Mouse (Mus musculus) forebrain, embryonic 11.5 days (tissue): Measurements from ENCODE around the gene Orm2. TPM values are rescaled to one million over a fixed set of nuclear protein-coding genes. Genes with fewer than 3 reads are reported as not detected.
A peak's percentile ranks its signal among the peaks of the same experiment; 100 is the strongest.

Experiments used
- ATAC-seq: fragments of 200-750 bp; cut with Nextera tagmentation; replicated peaks from 2 replicates; pipeline ENCODE4 v1.8.0; 2017; ENCODE audit warnings: moderate TSS enrichment; ENCODE audit not compliant: low FRiP score
- DNase-seq: peaks from one replicate; pipeline ENCODE4 v3.0.0-alpha.2; 2017; ENCODE audit warnings: low spot score
- H3K27ac ChIP-seq: fragments of 300-500 bp; sonication (generic); 2 replicates; pipeline ENCODE4 v1.5.1; 2014; ENCODE audit warnings: low read depth, low read length
- H3K27me3 ChIP-seq: fragments of 300-500 bp; sonication (generic); 2 replicates; pipeline ENCODE4 v1.6.1; 2014; ENCODE audit warnings: mild to moderate bottlenecking, low read length, mixed read lengths; ENCODE audit not compliant: control insufficient read depth, insufficient read depth
- H3K36me3 ChIP-seq: fragments of 300-500 bp; sonication (generic); 2 replicates; pipeline ENCODE4 v1.6.1; 2014; ENCODE audit warnings: mild to moderate bottlenecking, low read length, moderate library complexity, mixed read lengths; ENCODE audit not compliant: control insufficient read depth, insufficient read depth
- H3K4me1 ChIP-seq: fragments of 300-500 bp; sonication (generic); replicated peaks from 2 replicates; pipeline ENCODE4 v1.6.1; 2014; ENCODE audit warnings: low read length, mixed read lengths; ENCODE audit not compliant: control insufficient read depth, insufficient read depth
- H3K4me2 ChIP-seq: fragments of 300-500 bp; sonication (generic); 2 replicates; pipeline ENCODE4 v1.6.1; 2014; ENCODE audit warnings: low read depth, mild to moderate bottlenecking, low read length, moderate library complexity, mixed read lengths; ENCODE audit not compliant: severe bottlenecking
- H3K4me3 ChIP-seq: fragments of 300-500 bp; sonication (generic); 2 replicates; pipeline ENCODE4 v1.5.1; 2014; ENCODE audit warnings: low read depth, low read length
- H3K9ac ChIP-seq: fragments of 300-500 bp; sonication (generic); 2 replicates; pipeline ENCODE4 v1.6.1; 2014; ENCODE audit warnings: low read length
- H3K9me3 ChIP-seq: fragments of 300-500 bp; sonication (generic); 2 replicates; pipeline ENCODE4 v1.6.1; 2016; ENCODE audit warnings: low read length, mixed read lengths; ENCODE audit not compliant: control insufficient read depth
- WGBS: fragments of 180-500 bp; shearing (Covaris S2); extraction: QIAGEN DNeasy Blood & Tissue Kit; methylation state at CpG from one replicate; pipeline ENCODE4 v1.1.7; 2014; 5-methylcytosine and 5-hydroxymethylcytosine counted together
- polyA plus RNA-seq: library from polyadenylated mRNA; unstranded; fragments of >200 nt; fragmentation: Nextera tagmentation; extraction: Ambion mirVana; gene quantifications from 2 replicates; pipeline ENCODE4 v1.2.1, GENCODE M21; 2014

The Orm2 gene
- polyA plus RNA-seq, 1 experiment from 2014 or later = not detected

DNA sequence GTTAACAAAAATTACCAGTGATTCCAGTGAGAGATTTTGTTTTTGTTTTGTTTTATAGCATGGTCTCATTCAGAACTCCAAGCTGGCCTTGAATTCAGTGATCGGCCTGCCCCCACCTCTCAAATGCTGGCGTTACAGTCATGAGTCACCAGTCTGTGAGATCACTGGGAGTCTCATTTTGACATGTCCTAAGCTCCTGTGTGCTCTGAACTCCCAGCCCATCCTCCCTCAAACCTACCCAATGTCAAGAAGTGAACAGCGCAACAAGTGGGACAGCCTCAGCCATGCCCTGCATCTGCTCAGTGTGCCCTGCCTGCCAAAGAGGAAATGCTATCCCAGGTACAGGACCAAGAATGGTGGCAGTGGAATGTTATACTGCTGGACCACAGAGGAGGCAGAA, 23.0 kb downstream of the Orm2 start:
- Histone ChIP-seq H3K27ac (no peak overlapping the region), H3K27me3 (no peaks in the 10 kb centered on the region), H3K4me3 (no peak overlapping the region), H3K9me3 (no peaks in the 10 kb centered on the region), H3K9ac (no peak overlapping the region), H3K4me1 (peaks cover 16% of the 10 kb centered on the region), H3K36me3 (no peaks in the 10 kb centered on the region; the same call in 1 of the 2 replicates), H3K4me2 (no peak overlapping the region)
- ATAC-seq (no peak), DNase-seq (no peak)
- WGBS = 91% methylated on average over 3 of the region's 3 CpGs

- WGBS = 80% methylated on average over 11 of the region's 11 CpGs
- no peak for ATAC-seq
- Histone ChIP-seq H3K4me2 (no peak overlapping the region), H3K27me3 (no peaks in the 10 kb centered on the region), H3K27ac (no peak overlapping the region), H3K9ac (no peak overlapping the region), H3K4me3 (no peak overlapping the region), H3K36me3 (no peaks in the 10 kb centered on the region; the same call in 1 of the 2 replicates), H3K4me1 (peaks cover 18% of the 10 kb centered on the region), H3K9me3 (no peaks in the 10 kb centered on the region)
- no peak for DNase-seq
Observed at GRCm38 (mm10) chr4:63385784-63386183, 23.5 kb downstream of the Orm2 start.

- ATAC-seq (no peak; the same call in 1 of the 2 replicates), DNase-seq (no peak)
- Histone ChIP-seq H3K9ac (no peak overlapping the region), H3K36me3 (no peaks in the 10 kb centered on the region; the same call in 1 of the 2 replicates), H3K4me2 (no peak overlapping the region), H3K27me3 (no peaks in the 10 kb centered on the region), H3K27ac (peak overlapping the region; percentile 60; the same call in 1 of the 2 replicates), H3K4me3 (no peak overlapping the region), H3K9me3 (no peaks in the 10 kb centered on the region), H3K4me1 (peaks cover 18% of the 10 kb centered on the region)
- WGBS = 82% methylated on average over 6 of the region's 6 CpGs
Observed at GRCm38 (mm10) chr4:63388029-63388428, 25.8 kb downstream of the Orm2 start.

GRCm38 (mm10) chr4:63389121-63389886, 27.1 kb downstream of the Orm2 start:
- Histone ChIP-seq H3K9me3 (no peaks in the 10 kb centered on the region), H3K4me1 (peaks cover 18% of the 10 kb centered on the region), H3K36me3 (no peaks in the 10 kb centered on the region; the same call in 1 of the 2 replicates), H3K27ac (peak overlapping the region; percentile 60), H3K4me2 (no peak overlapping the region), H3K27me3 (no peaks in the 10 kb centered on the region), H3K4me3 (no peak overlapping the region), H3K9ac (peak overlapping the region; percentile 14)
- WGBS = 10% methylated on average over 8 of the region's 8 CpGs
- ATAC-seq = peak; percentile 76
- peak; percentile 67 for DNase-seq

- Histone ChIP-seq H3K27me3 (no peaks in the 10 kb centered on the region), H3K9me3 (no peaks in the 10 kb centered on the region), H3K4me2 (no peak overlapping the region), H3K36me3 (no peaks in the 10 kb centered on the region; the same call in 1 of the 2 replicates), H3K4me3 (no peak overlapping the region), H3K27ac (peak overlapping the region; percentile 60; the same call in 1 of the 2 replicates), H3K9ac (no peak overlapping the region), H3K4me1 (peaks cover 18% of the 10 kb centered on the region)
- WGBS = 40% methylated on average over 11 of the region's 11 CpGs
- ATAC-seq (peak; percentile 74), DNase-seq (no peak)
Observed at GRCm38 (mm10) chr4:63389887-63390528, 27.8 kb downstream of the Orm2 start.

GRCm38 (mm10) chr4:63391322-63391721, 29.1 kb downstream of the Orm2 start:
- DNase-seq (no peak), ATAC-seq (no peak)
- no peak overlapping the region for H3K27ac ChIP-seq
- no peaks in the 10 kb centered on the region; the same call in 1 of the 2 replicates for H3K36me3 ChIP-seq
- H3K4me3 ChIP-seq = no peak overlapping the region
- no peaks in the 10 kb centered on the region for H3K9me3 ChIP-seq
- H3K4me1 ChIP-seq = peaks cover 18% of the 10 kb centered on the region
- H3K9ac ChIP-seq = no peak overlapping the region
- WGBS = 92% methylated on average over 6 of the region's 6 CpGs
- no peak overlapping the region for H3K4me2 ChIP-seq
- H3K27me3 ChIP-seq = no peaks in the 10 kb centered on the region

- no peak overlapping the region for H3K27ac ChIP-seq
- H3K4me1 ChIP-seq = peaks cover 2% of the 10 kb centered on the region; the same call in 1 of the 2 replicates
- DNase-seq (no peak), ATAC-seq (no peak)
- H3K9ac ChIP-seq = no peak overlapping the region
- no peaks in the 10 kb centered on the region; the same call in 1 of the 2 replicates for H3K36me3 ChIP-seq
- H3K4me2 ChIP-seq = no peak overlapping the region
- H3K9me3 ChIP-seq = no peaks in the 10 kb centered on the region
- WGBS = 90% methylated on average over 10 of the region's 10 CpGs
- no peaks in the 10 kb centered on the region for H3K27me3 ChIP-seq
- no peak overlapping the region for H3K4me3 ChIP-seq
Observed at GRCm38 (mm10) chr4:63397981-63398537, 35.8 kb downstream of the Orm2 start.

DNA sequence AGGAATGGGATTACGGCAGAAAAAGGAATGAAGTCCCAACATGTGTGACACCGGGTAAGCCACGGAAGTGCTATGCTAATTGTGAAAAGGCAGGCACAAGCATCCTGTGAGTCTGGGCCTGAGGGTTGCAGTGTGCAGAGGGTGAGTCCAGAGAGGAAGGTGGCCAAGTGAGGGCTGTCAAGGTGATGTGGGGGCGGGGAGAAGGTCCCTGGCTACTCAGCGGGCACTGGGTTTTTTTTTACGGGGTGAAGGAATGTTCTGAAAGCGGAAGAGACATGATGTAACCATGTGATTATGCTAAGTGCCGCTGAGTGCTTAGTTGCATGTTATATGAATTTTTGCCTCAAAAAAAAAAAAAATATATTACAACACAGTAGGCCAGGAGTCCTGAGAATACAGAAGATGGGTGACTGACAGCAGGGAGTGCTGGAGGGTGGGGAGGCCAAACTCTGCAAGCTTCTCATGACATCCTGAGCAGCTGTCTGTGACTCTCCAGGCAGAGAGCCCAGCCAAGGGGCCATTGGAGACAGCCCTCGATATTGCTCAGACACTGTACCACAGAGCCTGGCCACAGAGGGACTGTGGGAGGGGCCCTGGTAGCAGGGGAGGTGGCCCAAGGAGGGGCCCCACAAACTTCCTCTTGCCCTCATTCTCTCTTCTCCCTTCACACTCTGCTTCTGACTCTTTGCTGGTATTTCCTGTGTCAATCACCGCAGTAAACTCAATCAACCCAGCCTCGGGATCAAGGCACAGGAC, 36.8 kb downstream of the Orm2 start:
- Histone ChIP-seq H3K9ac (no peak overlapping the region), H3K27ac (no peak overlapping the region), H3K36me3 (no peaks in the 10 kb centered on the region; the same call in 1 of the 2 replicates), H3K4me1 (peaks cover 7% of the 10 kb centered on the region; the same call in 1 of the 2 replicates), H3K4me2 (no peak overlapping the region), H3K27me3 (no peaks in the 10 kb centered on the region), H3K9me3 (no peaks in the 10 kb centered on the region), H3K4me3 (no peak overlapping the region)
- no peak for ATAC-seq
- DNase-seq = no peak
- 79% methylated on average over 11 of the region's 11 CpGs for WGBS
